Comparison of ENCODE assay signal across 26 mouse cellular contexts in the genomic region with DNA sequence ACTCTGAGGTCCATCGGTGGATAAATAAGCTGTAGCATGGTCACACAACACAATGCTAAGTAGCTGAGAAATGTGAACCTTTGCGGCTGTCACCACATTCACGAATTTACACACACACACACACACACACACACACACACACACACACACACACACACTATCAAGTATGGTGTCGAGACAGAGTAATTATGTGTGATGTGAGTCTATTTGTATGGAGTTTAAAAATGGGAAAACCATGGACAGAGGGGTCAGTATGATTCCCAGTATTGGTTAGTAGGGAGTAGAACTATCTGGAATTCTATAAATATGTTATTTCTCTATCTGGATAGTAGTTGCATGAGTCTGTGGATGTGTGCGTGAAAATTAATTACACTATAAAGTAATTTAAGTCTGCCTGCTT. TPM values are rescaled to one million over a fixed set of nuclear protein-coding genes. Genes with fewer than 3 reads are reported as not detected.
"Had no signal": no experiment of that assay in that cellular context is flagged by ENCODE, and none has a peak within 500 bp of the region (broad histone marks: within the 10 kb centered on the region; RNA-seq: fewer than 3 reads in every experiment).

No protein-coding gene starts in this region.

- H3K9me3 ChIP-seq: limb, embryonic 10.5 days; limb, embryonic 12.5 days; limb, embryonic 13.5 days; limb, embryonic 15.5 days; liver, embryonic 12.5 days; liver, embryonic 13.5 days; liver, embryonic 15.5 days; lung, embryonic 15.5 days; megakaryocyte, embryonic 14.5 days; midbrain, embryonic 10.5 days; midbrain, embryonic 12.5 days; midbrain, embryonic 13.5 days; midbrain, embryonic 15.5 days; neural tube, embryonic 12.5 days had no signal

- H3K4me3 ChIP-seq: limb, embryonic 10.5 days; limb, embryonic 12.5 days; limb, embryonic 13.5 days; limb, embryonic 15.5 days; liver, embryonic 12.5 days; liver, embryonic 13.5 days; liver, embryonic 15.5 days; lung, embryonic 15.5 days; megakaryocyte, embryonic 14.5 days; midbrain, embryonic 10.5 days; midbrain, embryonic 12.5 days; midbrain, embryonic 13.5 days; myocyte; neural tube, embryonic 12.5 days had no signal

- H3K27ac ChIP-seq: left cerebral cortex, adult 2 months; limb, embryonic 10.5 days; limb, embryonic 12.5 days; limb, embryonic 13.5 days; liver, embryonic 12.5 days; liver, embryonic 13.5 days; liver, embryonic 14.5 days; liver, embryonic 15.5 days; lung, embryonic 15.5 days; macrophage; midbrain, embryonic 10.5 days; midbrain, embryonic 12.5 days; midbrain, embryonic 13.5 days; midbrain, embryonic 15.5 days; neural tube, embryonic 12.5 days had no signal

- H3K36me3 ChIP-seq: limb, embryonic 10.5 days; limb, embryonic 12.5 days; limb, embryonic 13.5 days; limb, embryonic 15.5 days; liver, embryonic 12.5 days; liver, embryonic 13.5 days; liver, embryonic 15.5 days; lung, embryonic 15.5 days; midbrain, embryonic 10.5 days; midbrain, embryonic 12.5 days; midbrain, embryonic 13.5 days; midbrain, embryonic 15.5 days; neural tube, embryonic 12.5 days had no signal

- H3K9ac ChIP-seq: limb, embryonic 12.5 days; limb, embryonic 13.5 days; limb, embryonic 15.5 days; liver, embryonic 12.5 days; liver, embryonic 13.5 days; liver, embryonic 14.5 days; liver, embryonic 15.5 days; liver, postnatal 0 days; lung, embryonic 15.5 days; midbrain, embryonic 12.5 days; midbrain, embryonic 13.5 days; midbrain, embryonic 15.5 days; neural tube, embryonic 12.5 days had no signal

- H3K4me1 ChIP-seq: limb, embryonic 15.5 days; liver, embryonic 12.5 days; liver, embryonic 13.5 days; liver, embryonic 15.5 days; midbrain, embryonic 10.5 days; midbrain, embryonic 12.5 days; midbrain, embryonic 13.5 days; midbrain, embryonic 15.5 days; neural tube, embryonic 12.5 days had no signal

- H3K4me2 ChIP-seq: limb, embryonic 12.5 days; liver, embryonic 11.5 days; liver, embryonic 12.5 days; liver, embryonic 13.5 days; liver, embryonic 15.5 days; lung, embryonic 15.5 days; midbrain, embryonic 11.5 days; neural tube, embryonic 12.5 days had no signal

- ATAC-seq: liver, embryonic 12.5 days; liver, postnatal 0 days; midbrain, embryonic 15.5 days had no signal

- H3K27me3 ChIP-seq: limb, embryonic 12.5 days; limb, embryonic 13.5 days; limb, embryonic 15.5 days; liver, embryonic 12.5 days; liver, embryonic 13.5 days; liver, embryonic 15.5 days; megakaryocyte, embryonic 14.5 days; midbrain, embryonic 12.5 days; midbrain, embryonic 13.5 days; midbrain, embryonic 15.5 days; neural tube, embryonic 12.5 days had no signal

- DNase-seq: left cerebral cortex, postnatal 4 days; liver; liver, embryonic 13.5 days; liver, postnatal 0 days; lung, adult 2 months had no signal

RNA-seq across cellular contexts. Expression of a gene that starts 54.3 kb away (rescaled TPM):
- polyA plus RNA-seq: limb, embryonic 10.5 days; limb, embryonic 11.5 days; liver, adult 2 months; macrophage; myocyte had no signal
